Mouse (Mus musculus) cortical plate, adult 2 months (tissue): ENCODE measurements around the gene Nup35.

ENCODE experiments used
- CTCF ChIP-seq: fragments of 200-500 bp; IDR thresholded peaks from 2 replicates; pipeline ENCODE4 v1.5.1; 2011; ENCODE audit warnings: mild to moderate bottlenecking, control low read depth, low read length; ENCODE audit not compliant: insufficient read depth; ENCODE audit errors: extremely low read depth
- POLR2A ChIP-seq: fragments of 200-500 bp; IDR thresholded peaks from 2 replicates; pipeline ENCODE4 v1.6.1; 2011; ENCODE audit warnings: mild to moderate bottlenecking, low read length, control low read depth; ENCODE audit not compliant: insufficient read depth; ENCODE audit errors: extremely low read depth

DNA sequence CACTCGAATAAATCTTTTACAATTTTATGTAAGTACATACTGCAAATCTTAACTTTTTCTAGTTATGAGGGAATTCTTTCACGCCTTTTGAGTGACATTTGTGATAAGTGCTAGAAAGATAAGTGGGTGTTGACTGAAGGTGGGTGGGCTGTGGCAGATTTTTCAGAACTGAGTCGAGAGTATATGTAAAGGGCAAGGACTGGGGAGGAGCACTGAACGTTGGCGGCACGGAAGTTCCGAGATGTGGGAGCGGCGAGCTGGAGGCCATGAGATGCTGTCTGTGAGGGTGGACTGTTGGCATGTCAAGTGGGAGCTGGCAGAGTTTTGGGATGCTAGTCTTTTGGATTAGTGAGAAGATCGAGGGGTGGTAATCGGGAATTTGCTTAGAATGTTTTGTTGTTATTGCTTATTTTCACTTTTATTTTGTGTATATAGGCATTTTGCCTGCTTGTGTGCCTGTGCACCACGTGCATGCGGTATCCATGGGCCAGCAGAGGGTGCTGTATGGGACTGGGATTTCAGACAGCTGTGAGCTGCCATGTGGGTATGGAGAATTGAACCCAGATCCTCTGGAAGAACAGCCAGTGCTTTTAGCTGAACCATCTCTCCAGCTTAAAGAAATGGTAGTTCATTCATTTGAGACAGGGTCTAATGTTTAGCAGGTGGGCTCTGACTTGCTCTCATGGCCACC, 15.4 kb downstream of the Nup35 start:
- TF ChIP-seq CTCF (no peak), POLR2A (no peak)
